In genomic region chr10:95545051-95545450, GRCm38 (mm10) we compare ENCODE assay signal across 14 mouse cellular contexts. TPM values are rescaled to one million over a fixed set of nuclear protein-coding genes. Genes with fewer than 3 reads are reported as not detected.
DNase-seq lines count a peak whose midpoint lies in the region; ATAC-seq and TF ChIP-seq lines count a peak whose summit lies in the region.
"Had no signal": no experiment of that assay in that cellular context is flagged by ENCODE, and none has a peak within 500 bp of the region (broad histone marks: within the 10 kb centered on the region; RNA-seq: fewer than 3 reads in every experiment).

No protein-coding gene starts in this region.

- H3K36me3 ChIP-seq in ES-Bruce4 (ENCODE audit: control insufficient read depth, insufficient read depth, low read length, poor library complexity, severe bottlenecking) = peaks cover 56% of the 10 kb centered on the region
- H3K36me3 ChIP-seq in embryonic facial prominence, embryonic 14.5 days (ENCODE audit: control insufficient read depth, insufficient read depth, low read length) = peaks cover 57% of the 10 kb centered on the region

- intact Hi-C loops in gastrocnemius, adult 2 months (cut with DNase I) = no loop called here

- peak overlapping the region; percentile 31; the same call in 1 of the 2 replicates for H3K27ac ChIP-seq in gastrocnemius, adult 2 months
- peak overlapping the region; percentile 72; the same call in 1 of the 2 replicates for H3K27ac ChIP-seq in ES-Bruce4 (ENCODE audit: insufficient read depth, low read length)
- peak overlapping the region; percentile 44; the same call in 1 of the 2 replicates for H3K27ac ChIP-seq in embryonic facial prominence, embryonic 14.5 days (replicated peaks; ENCODE audit: low read depth, low read length)
- H3K27ac ChIP-seq: intestine, embryonic 15.5 days had no signal

- no peak for TF ChIP-seq EP300 in ES-Bruce4 (IDR thresholded peaks at IDR 0.05; ENCODE audit: insufficient read depth, low read depth, low read length)

- no peaks in the 10 kb centered on the region for H3K9me3 ChIP-seq in ES-Bruce4 (replicated peaks; ENCODE audit: control insufficient read depth, insufficient read depth, low read length, poor library complexity, severe bottlenecking)
- H3K9me3 ChIP-seq in embryonic facial prominence, embryonic 14.5 days (ENCODE audit: control insufficient read depth, low read length) = no peaks in the 10 kb centered on the region
- H3K9me3 ChIP-seq: intestine, embryonic 15.5 days; megakaryocyte, embryonic 14.5 days had no signal

- no peaks in the 10 kb centered on the region for H3K27me3 ChIP-seq in ES-Bruce4 (ENCODE audit: control insufficient read depth, insufficient read depth, low read length, poor library complexity, severe bottlenecking)
- H3K27me3 ChIP-seq in embryonic facial prominence, embryonic 14.5 days (replicated peaks; ENCODE audit: control insufficient read depth, insufficient read depth, low read length) = no peaks in the 10 kb centered on the region
- H3K27me3 ChIP-seq: intestine, embryonic 15.5 days; megakaryocyte, embryonic 14.5 days had no signal

- no peak overlapping the region for H3K4me2 ChIP-seq in embryonic facial prominence, embryonic 14.5 days (ENCODE audit: low read depth, low read length)
- H3K4me2 ChIP-seq: heart, embryonic 11.5 days; intestine, embryonic 15.5 days had no signal

- H3K9ac ChIP-seq in ES-Bruce4 (ENCODE audit: low read depth, poor library complexity, severe bottlenecking) = no peak overlapping the region
- H3K9ac ChIP-seq in embryonic facial prominence, embryonic 14.5 days (ENCODE audit: low read depth, low read length) = no peak overlapping the region
- H3K9ac ChIP-seq: intestine, embryonic 15.5 days had no signal

- no peaks in the 10 kb centered on the region for H3K4me1 ChIP-seq in ES-Bruce4 (ENCODE audit: control insufficient read depth, insufficient read depth, low read length)
- H3K4me1 ChIP-seq in embryonic facial prominence, embryonic 14.5 days (ENCODE audit: control insufficient read depth, insufficient read depth, low read length) = peaks cover 10% of the 10 kb centered on the region; the same call in 1 of the 2 replicates
- H3K4me1 ChIP-seq: intestine, embryonic 15.5 days; megakaryocyte, embryonic 14.5 days had no signal

- WGBS in embryonic facial prominence, embryonic 14.5 days = 63% methylated on average over 4 of the region's 4 CpGs

- ATAC-seq in embryonic facial prominence, embryonic 14.5 days (ENCODE audit: low read depth) = peak; percentile 45; the same call in 1 of the 2 replicates
- ATAC-seq in erythroid progenitor cell, adult 5-6 weeks (replicated peaks; ENCODE audit: low FRiP score, poor library complexity, severe bottlenecking) = no peak
- ATAC-seq: activated CD4-positive, CD25-positive, alpha-beta regulatory T cell, adult 4 months; intestine, embryonic 15.5 days had no signal

- TF ChIP-seq CTCF in gastrocnemius, adult 2 months (IDR thresholded peaks at IDR 0.05) = no peak
- TF ChIP-seq CTCF in ES-Bruce4 (IDR thresholded peaks at IDR 0.05; ENCODE audit: low read depth, low read length) = no peak

- no peak for TF ChIP-seq POLR2A in ES-Bruce4 (IDR thresholded peaks at IDR 0.05; ENCODE audit: insufficient read depth, low read length)

- H3K4me3 ChIP-seq in gastrocnemius, adult 2 months = no peak overlapping the region
- no peak overlapping the region for H3K4me3 ChIP-seq in ES-Bruce4 (ENCODE audit: low read depth, low read length)
- no peak overlapping the region for H3K4me3 ChIP-seq in embryonic facial prominence, embryonic 14.5 days (ENCODE audit: low read depth, low read length)
- H3K4me3 ChIP-seq: intestine, embryonic 15.5 days; megakaryocyte, embryonic 14.5 days had no signal

- no peak for DNase-seq in gastrocnemius, adult 2 months
- DNase-seq in gastrocnemius, postnatal 4 days (ENCODE audit: low spot score in 2 of 2) = no peak
- DNase-seq in R1 (ENCODE audit: low read depth, low spot score) = peak; percentile 78
- peak; percentile 67 for DNase-seq in embryonic facial prominence, embryonic 14.5 days (ENCODE audit: low spot score)
- DNase-seq in urinary bladder, adult 2 months (ENCODE audit: low spot score) = no peak
- DNase-seq: kidney, postnatal 10 days; lung, adult 2 months; right cerebral cortex, postnatal 4 days had no signal

RNA-seq across cellular contexts. Expression of gene Nudt4, which starts 18.9 kb away (rescaled TPM):
- total RNA-seq in gastrocnemius, adult 2 months (2021) = 100 to 1,000 TPM; 182 to 332 TPM
- 100 to 1,000 TPM; 213 to 216 TPM for total RNA-seq in gastrocnemius, postnatal 4 days (2021)
- polyA plus RNA-seq in ES-Bruce4 (2011; ENCODE audit: insufficient read depth, insufficient read length, low read depth, missing spikeins) = 128 and 133 TPM in 2 replicates
- polyA plus RNA-seq in embryonic facial prominence, embryonic 14.5 days (2014; fragmentation: Nextera tagmentation; extraction: Ambion mirVana) = 106 and 107 TPM in 2 replicates
- polyA plus RNA-seq in urinary bladder, adult 2 months (2012; rRNA removed) = 60.3 and 63.6 TPM in 2 replicates
- total RNA-seq in erythroid progenitor cell, adult 5-6 weeks (2015; ENCODE audit: low replicate concordance) = 271 and 342 TPM in 2 replicates
- 296 and 327 TPM in 2 replicates for total RNA-seq in erythroid progenitor cell, adult 5-6 weeks (2017; ENCODE audit: low replicate concordance)

RNA-seq across cellular contexts. Expression of gene Ube2n, which starts 30.1 kb away (rescaled TPM):
- 10 to 100 TPM; 71.3 to 75.6 TPM for total RNA-seq in gastrocnemius, adult 2 months (2021)
- 100 to 1,000 TPM; 127 to 128 TPM for total RNA-seq in gastrocnemius, postnatal 4 days (2021)
- polyA plus RNA-seq in ES-Bruce4 (2011; ENCODE audit: insufficient read depth, insufficient read length, low read depth, missing spikeins) = 280 and 301 TPM in 2 replicates
- 282 and 286 TPM in 2 replicates for polyA plus RNA-seq in embryonic facial prominence, embryonic 14.5 days (2014; fragmentation: Nextera tagmentation; extraction: Ambion mirVana)
- 152 and 171 TPM in 2 replicates for polyA plus RNA-seq in urinary bladder, adult 2 months (2012; rRNA removed)
- 183 and 257 TPM in 2 replicates for total RNA-seq in erythroid progenitor cell, adult 5-6 weeks (2015; ENCODE audit: low replicate concordance)
- 59.2 and 65.6 TPM in 2 replicates for total RNA-seq in erythroid progenitor cell, adult 5-6 weeks (2017; ENCODE audit: low replicate concordance)

RNA-seq across cellular contexts. Expression of gene Mrpl42, which starts 43.3 kb away (rescaled TPM):
- total RNA-seq in gastrocnemius, adult 2 months (2021) = 100 to 1,000 TPM; 307 to 392 TPM
- total RNA-seq in gastrocnemius, postnatal 4 days (2021) = 100 to 1,000 TPM; 155 to 161 TPM
- polyA plus RNA-seq in ES-Bruce4 (2011; ENCODE audit: insufficient read depth, insufficient read length, low read depth, missing spikeins) = 238 and 240 TPM in 2 replicates
- 301 and 321 TPM in 2 replicates for polyA plus RNA-seq in embryonic facial prominence, embryonic 14.5 days (2014; fragmentation: Nextera tagmentation; extraction: Ambion mirVana)
- 178 and 179 TPM in 2 replicates for polyA plus RNA-seq in urinary bladder, adult 2 months (2012; rRNA removed)
- 72.5 and 85.8 TPM in 2 replicates for total RNA-seq in erythroid progenitor cell, adult 5-6 weeks (2015; ENCODE audit: low replicate concordance)
- total RNA-seq in erythroid progenitor cell, adult 5-6 weeks (2017; ENCODE audit: low replicate concordance) = 31.6 and 34.5 TPM in 2 replicates

Comparison
In these comparisons a context has a peak if more than half of its experiments do, and no peak if none do; other contexts are left out.
1. DNase-seq: peak in R1 (single experiment) and embryonic facial prominence, embryonic 14.5 days (single experiment); none in gastrocnemius, adult 2 months (single experiment), gastrocnemius, postnatal 4 days (0 of 2) and urinary bladder, adult 2 months (single experiment).
2. Peak in every context shown above with its lines, with median percentiles within 50 percentile points of each other: H3K27ac ChIP-seq.